Mouse (Mus musculus): ENCODE results near the gene Xlr4b. TPM values are rescaled to one million over a fixed set of nuclear protein-coding genes. Genes with fewer than 3 reads are reported as not detected.
A peak's percentile ranks its signal among the peaks of the same experiment; 100 is the strongest.
"Not testable (repeated sequence)": the region's sequence is repeated elsewhere in the genome, so short reads cannot be mapped to it uniquely, and the experiment has no call there.

Gene Xlr4b
- polyA plus RNA-seq (2012; rRNA removed) = 8.5 and 13.3 TPM in 2 replicates

GRCm38 (mm10) chrX:73213819-73214564 is at the start of gene Xlr4b:
Gene Xlr4b (plus strand): TSS chrX:73214333.
- H3K27ac ChIP-seq (ENCODE audit: control insufficient read depth, insufficient read depth, low read length); H3K36me3 ChIP-seq (ENCODE audit: control insufficient read depth, insufficient read depth, low read length); H3K27me3 ChIP-seq (ENCODE audit: control insufficient read depth, insufficient read depth, low read length); H3K4me1 ChIP-seq (replicated peaks; ENCODE audit: control insufficient read depth, insufficient read depth, low read length): not testable (repeated sequence)
- peak within 1 kb of the TSS; percentile 37 for H3K4me3 ChIP-seq (ENCODE audit: control insufficient read depth, insufficient read depth, low read length)
- WGBS = 4% methylated on average over 15 of the region's 19 CpGs
- peak; percentile 36 for DNase-seq

- H3K36me3 ChIP-seq (ENCODE audit: control insufficient read depth, insufficient read depth, low read length); H3K4me1 ChIP-seq (replicated peaks; ENCODE audit: control insufficient read depth, insufficient read depth, low read length); H3K4me3 ChIP-seq (ENCODE audit: control insufficient read depth, insufficient read depth, low read length); H3K27ac ChIP-seq (ENCODE audit: control insufficient read depth, insufficient read depth, low read length); H3K27me3 ChIP-seq (ENCODE audit: control insufficient read depth, insufficient read depth, low read length); DNase-seq: not testable (repeated sequence)
- 85% methylated on average over 4 of the region's 15 CpGs for WGBS
Measured at GRCm38 (mm10) chrX:73176889-73177288, 37.2 kb upstream of the Xlr4b start, which contains the start of gene Spin2d. Gene Spin2d (minus strand): TSS chrX:73176989.

GRCm38 (mm10) chrX:73191934-73192333 is 22.2 kb upstream of the Xlr4b start, which contains the start of gene Xlr3b:
Gene Xlr3b (plus strand): TSS chrX:73192207.
- H3K27me3 ChIP-seq (ENCODE audit: control insufficient read depth, insufficient read depth, low read length); H3K4me1 ChIP-seq (replicated peaks; ENCODE audit: control insufficient read depth, insufficient read depth, low read length); H3K4me3 ChIP-seq (ENCODE audit: control insufficient read depth, insufficient read depth, low read length); H3K36me3 ChIP-seq (ENCODE audit: control insufficient read depth, insufficient read depth, low read length); H3K27ac ChIP-seq (ENCODE audit: control insufficient read depth, insufficient read depth, low read length): not testable (repeated sequence)
- 84% methylated on average over 12 of the region's 12 CpGs for WGBS
- peak; percentile 4 for DNase-seq

GRCm38 (mm10) chrX:73225365-73225764 is 11.2 kb downstream of the Xlr4b start:
- no peak overlapping the region for H3K4me3 ChIP-seq (ENCODE audit: control insufficient read depth, insufficient read depth, low read length)
- peaks cover 4% of the 10 kb centered on the region for H3K4me1 ChIP-seq (replicated peaks; ENCODE audit: control insufficient read depth, insufficient read depth, low read length)
- DNase-seq = no peak
- H3K36me3 ChIP-seq (ENCODE audit: control insufficient read depth, insufficient read depth, low read length) = no peaks in the 10 kb centered on the region
- no peak for TF ChIP-seq CTCF (IDR thresholded peaks at IDR 0.05; ENCODE audit: borderline replicate concordance, control insufficient read depth, extremely low read depth, insufficient read depth, low read length, poor library complexity)
- TF ChIP-seq POLR2A (IDR thresholded peaks at IDR 0.05; ENCODE audit: control insufficient read depth, extremely low read depth, insufficient read depth, low read length, poor library complexity) = no peak
- H3K27ac ChIP-seq (ENCODE audit: control insufficient read depth, insufficient read depth, low read length) = no peak overlapping the region
- 84% methylated on average over 1 of the region's 1 CpGs for WGBS
- no peaks in the 10 kb centered on the region for H3K27me3 ChIP-seq (ENCODE audit: control insufficient read depth, insufficient read depth, low read length)

- H3K36me3 ChIP-seq (ENCODE audit: control insufficient read depth, insufficient read depth, low read length) = no peaks in the 10 kb centered on the region
- peaks cover 4% of the 10 kb centered on the region for H3K4me1 ChIP-seq (replicated peaks; ENCODE audit: control insufficient read depth, insufficient read depth, low read length)
- peak within 1 kb of the TSS; percentile 87 for H3K27ac ChIP-seq (ENCODE audit: control insufficient read depth, insufficient read depth, low read length)
- DNase-seq = peak; percentile 75
- peak within 1 kb of the TSS; percentile 95 for H3K4me3 ChIP-seq (ENCODE audit: control insufficient read depth, insufficient read depth, low read length)
- H3K27me3 ChIP-seq (ENCODE audit: control insufficient read depth, insufficient read depth, low read length) = no peaks in the 10 kb centered on the region
- 2% methylated on average over 36 of the region's 39 CpGs for WGBS
- TF ChIP-seq CTCF (IDR thresholded peaks at IDR 0.05; ENCODE audit: borderline replicate concordance, control insufficient read depth, extremely low read depth, insufficient read depth, low read length, poor library complexity) (no peak), POLR2A (IDR thresholded peaks at IDR 0.05; ENCODE audit: control insufficient read depth, extremely low read depth, insufficient read depth, low read length, poor library complexity) (peak; percentile 77; the same call in 1 of the 2 replicates)
Measured at GRCm38 (mm10) chrX:73227914-73228605, 13.9 kb downstream of the Xlr4b start, which contains the start of gene F8a. Gene F8a (plus strand): TSS chrX:73228291.

GRCm38 (mm10) chrX:73228606-73229214 is 14.6 kb downstream of the Xlr4b start:
- peaks cover 4% of the 10 kb centered on the region for H3K4me1 ChIP-seq (replicated peaks; ENCODE audit: control insufficient read depth, insufficient read depth, low read length)

More at GRCm38 (mm10) chrX:73228606-73229214, 14.6 kb downstream of the Xlr4b start:
- TF ChIP-seq CTCF (IDR thresholded peaks at IDR 0.05; ENCODE audit: borderline replicate concordance, control insufficient read depth, extremely low read depth, insufficient read depth, low read length, poor library complexity) = no peak
- no peak for TF ChIP-seq POLR2A (IDR thresholded peaks at IDR 0.05; ENCODE audit: control insufficient read depth, extremely low read depth, insufficient read depth, low read length, poor library complexity)
- under 1% methylated on average over 41 of the region's 51 CpGs for WGBS
- Histone ChIP-seq H3K36me3 (ENCODE audit: control insufficient read depth, insufficient read depth, low read length) (no peaks in the 10 kb centered on the region), H3K27ac (ENCODE audit: control insufficient read depth, insufficient read depth, low read length) (peak overlapping the region; percentile 87), H3K27me3 (ENCODE audit: control insufficient read depth, insufficient read depth, low read length) (no peaks in the 10 kb centered on the region), H3K4me3 (ENCODE audit: control insufficient read depth, insufficient read depth, low read length) (peak overlapping the region; percentile 95)
- DNase-seq = peak; percentile 67

Data from thymus, adult 2 months (tissue).